Mouse (Mus musculus): Measurements from ENCODE around the gene Tcf20. TPM values are rescaled to one million over a fixed set of nuclear protein-coding genes. Genes with fewer than 3 reads are reported as not detected.

The Tcf20 gene
- polyA plus RNA-seq, 1 experiment from 2014 or later, result 14.8 TPM

- WGBS, result 76% methylated on average over 3 of the region's 3 CpGs
- peaks cover 36% of the 10 kb centered on the region for H3K27me3 ChIP-seq (ENCODE audit: control insufficient read depth, insufficient read depth, low read length)
- H3K9me3 ChIP-seq (ENCODE audit: control insufficient read depth, low read length), result no peaks in the 10 kb centered on the region
- H3K4me1 ChIP-seq (replicated peaks; ENCODE audit: control insufficient read depth, insufficient read depth, low read length), result peaks cover 18% of the 10 kb centered on the region
- peak overlapping the region; percentile 62 for H3K27ac ChIP-seq (ENCODE audit: low read depth, low read length)
- no peak overlapping the region for H3K4me3 ChIP-seq (ENCODE audit: low read depth, low read length)
- H3K36me3 ChIP-seq (ENCODE audit: control insufficient read depth, insufficient read depth, low read length), result no peaks in the 10 kb centered on the region
- ATAC-seq (ENCODE audit: low FRiP score), result no peak
- H3K9ac ChIP-seq (ENCODE audit: low read depth, low read length), result no peak overlapping the region
- H3K4me2 ChIP-seq (replicated peaks; ENCODE audit: low read depth, low read length), result no peak overlapping the region
- DNase-seq (ENCODE audit: low spot score), result no peak
Observed at GRCm38 (mm10) chr15:82917965-82918364, 69.7 kb downstream of the Tcf20 start.

DNA sequence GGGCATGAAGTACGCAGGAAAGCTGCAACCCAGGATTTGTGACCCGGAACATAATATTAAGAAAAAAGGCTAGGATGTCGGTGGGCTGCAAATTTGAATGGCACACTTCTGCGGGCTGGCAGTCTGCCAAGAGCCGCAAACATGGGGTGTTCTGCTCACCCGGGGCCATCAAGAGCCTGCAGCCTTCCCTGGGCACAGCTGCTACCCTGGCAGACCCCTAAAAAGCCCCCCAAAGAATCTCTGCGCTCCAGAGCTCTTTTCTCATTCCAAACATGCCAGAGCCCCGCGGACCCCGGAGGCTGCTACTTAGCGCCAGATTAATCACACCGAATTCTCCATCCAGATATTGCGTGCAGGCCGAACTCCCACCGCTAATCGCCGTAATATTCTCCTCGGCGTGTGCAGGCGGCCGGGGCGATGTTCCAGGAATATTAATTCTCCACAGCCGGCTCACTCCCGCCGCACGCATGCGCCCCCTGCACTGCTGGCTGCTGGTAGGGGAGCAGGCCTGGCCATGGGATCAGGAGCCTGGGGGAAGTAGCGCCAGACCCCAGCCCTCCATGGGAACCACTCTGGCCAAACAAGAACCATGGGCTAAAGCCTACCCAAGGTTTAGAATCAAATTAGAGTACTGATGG is 70.3 kb downstream of the Tcf20 start:
- peak; percentile 47 for ATAC-seq (ENCODE audit: low FRiP score)
- Histone ChIP-seq H3K4me1 (replicated peaks; ENCODE audit: control insufficient read depth, insufficient read depth, low read length) (peaks cover 15% of the 10 kb centered on the region), H3K27me3 (ENCODE audit: control insufficient read depth, insufficient read depth, low read length) (peaks cover 40% of the 10 kb centered on the region), H3K4me3 (ENCODE audit: low read depth, low read length) (no peak overlapping the region), H3K27ac (ENCODE audit: low read depth, low read length) (peak overlapping the region; percentile 62), H3K9me3 (ENCODE audit: control insufficient read depth, low read length) (no peaks in the 10 kb centered on the region), H3K4me2 (replicated peaks; ENCODE audit: low read depth, low read length) (no peak overlapping the region; the same call in 1 of the 2 replicates), H3K9ac (ENCODE audit: low read depth, low read length) (no peak overlapping the region), H3K36me3 (ENCODE audit: control insufficient read depth, insufficient read depth, low read length) (no peaks in the 10 kb centered on the region)
- DNase-seq (ENCODE audit: low spot score), result peak; percentile 66
- WGBS, result 36% methylated on average over 28 of the region's 28 CpGs

- Histone ChIP-seq H3K27me3 (ENCODE audit: control insufficient read depth, insufficient read depth, low read length) (peaks cover 47% of the 10 kb centered on the region), H3K4me1 (replicated peaks; ENCODE audit: control insufficient read depth, insufficient read depth, low read length) (peaks cover 14% of the 10 kb centered on the region)
- WGBS, result 88% methylated on average over 3 of the region's 3 CpGs
Observed at GRCm38 (mm10) chr15:82914455-82914854, 73.2 kb downstream of the Tcf20 start.

DNA sequence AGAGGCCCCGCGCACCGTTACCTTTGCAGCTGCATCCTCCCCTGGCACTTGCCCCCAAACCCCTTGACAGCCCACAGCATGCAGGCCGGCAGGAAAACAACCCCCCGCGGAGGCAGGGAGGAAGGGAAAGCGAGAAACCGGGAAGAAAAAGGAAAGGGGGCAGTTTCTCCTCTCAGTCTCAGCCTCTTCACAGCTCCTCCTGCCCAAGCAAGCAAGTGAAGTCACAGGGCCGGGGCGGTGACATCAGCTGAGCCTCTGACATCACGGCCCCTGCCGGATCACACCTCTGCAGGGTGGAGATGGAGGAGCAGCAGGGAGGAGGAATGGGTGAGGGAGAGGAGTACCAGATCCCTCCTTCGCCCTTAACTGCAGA is 75.7 kb downstream of the Tcf20 start:
- DNase-seq (ENCODE audit: low spot score) (peak; percentile 65), ATAC-seq (ENCODE audit: low FRiP score) (peak; percentile 41; the same call in 1 of the 2 replicates)
- Histone ChIP-seq H3K27ac (ENCODE audit: low read depth, low read length) (peak overlapping the region; percentile 88), H3K9me3 (ENCODE audit: control insufficient read depth, low read length) (no peaks in the 10 kb centered on the region), H3K4me2 (replicated peaks; ENCODE audit: low read depth, low read length) (peak overlapping the region; percentile 74), H3K4me3 (ENCODE audit: low read depth, low read length) (peak overlapping the region; percentile 28), H3K4me1 (replicated peaks; ENCODE audit: control insufficient read depth, insufficient read depth, low read length) (peaks cover 10% of the 10 kb centered on the region), H3K36me3 (ENCODE audit: control insufficient read depth, insufficient read depth, low read length) (no peaks in the 10 kb centered on the region), H3K27me3 (ENCODE audit: control insufficient read depth, insufficient read depth, low read length) (peaks cover 57% of the 10 kb centered on the region), H3K9ac (ENCODE audit: low read depth, low read length) (peak overlapping the region; percentile 61)
- 2% methylated on average over 13 of the region's 13 CpGs for WGBS

More at GRCm38 (mm10) chr15:82914455-82914854, 73.2 kb downstream of the Tcf20 start:
- no peak overlapping the region for H3K27ac ChIP-seq (ENCODE audit: low read depth, low read length)
- H3K4me2 ChIP-seq (replicated peaks; ENCODE audit: low read depth, low read length), result no peak overlapping the region
- ATAC-seq (ENCODE audit: low FRiP score), result no peak
- no peak overlapping the region for H3K9ac ChIP-seq (ENCODE audit: low read depth, low read length)
- no peaks in the 10 kb centered on the region for H3K9me3 ChIP-seq (ENCODE audit: control insufficient read depth, low read length)
- no peak overlapping the region for H3K4me3 ChIP-seq (ENCODE audit: low read depth, low read length)
- H3K36me3 ChIP-seq (ENCODE audit: control insufficient read depth, insufficient read depth, low read length), result no peaks in the 10 kb centered on the region
- DNase-seq (ENCODE audit: low spot score), result no peak

DNA sequence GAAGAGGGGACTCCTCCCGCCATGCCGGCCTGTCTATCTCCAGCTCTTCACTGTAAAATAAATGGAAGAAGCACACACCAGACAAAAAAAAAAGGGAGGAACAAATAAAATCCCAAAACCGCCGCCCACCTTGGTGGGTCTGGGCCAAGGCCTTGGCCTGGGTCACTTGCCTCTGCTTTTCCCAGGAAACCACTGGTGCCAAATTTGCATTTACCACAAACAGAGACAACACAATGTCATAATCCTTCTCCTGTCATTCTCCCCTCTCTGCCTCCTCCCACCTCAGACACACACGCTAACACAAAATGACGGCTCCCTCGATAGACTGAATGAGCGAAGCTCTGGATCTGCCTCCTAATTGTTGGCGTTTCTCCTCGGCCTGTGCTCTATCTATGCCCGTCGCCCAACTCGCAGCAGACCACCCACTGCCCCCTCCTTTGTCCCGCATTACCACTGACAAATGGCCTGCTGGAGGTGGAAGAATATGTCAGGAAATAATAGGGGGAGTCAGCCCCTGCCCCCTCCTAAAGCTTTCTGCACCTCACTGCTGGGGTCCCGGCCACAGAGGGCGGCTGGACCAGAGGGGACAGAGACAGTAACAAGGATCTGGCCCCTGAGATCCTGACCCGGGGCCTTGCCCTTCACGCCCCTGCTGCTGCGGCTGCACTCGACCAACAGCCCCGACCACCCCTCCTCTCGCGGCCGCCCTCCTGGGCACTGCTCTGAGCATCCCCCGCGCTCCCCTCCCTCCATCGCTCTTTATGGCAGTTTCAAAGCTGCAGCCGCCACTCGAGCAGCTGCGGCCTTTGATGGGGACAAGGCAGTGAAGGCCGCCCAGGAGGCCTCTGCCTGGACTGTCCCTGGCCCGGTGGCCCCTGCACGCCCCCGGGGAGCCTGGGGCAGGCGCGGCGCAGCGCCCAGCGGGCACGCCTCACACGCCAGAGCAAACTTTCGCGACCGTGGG is 76.4 kb downstream of the Tcf20 start:
- DNase-seq (ENCODE audit: low spot score), result peak; percentile 81
- H3K4me1 ChIP-seq (replicated peaks; ENCODE audit: control insufficient read depth, insufficient read depth, low read length), result peaks cover 14% of the 10 kb centered on the region
- 4% methylated on average over 44 of the region's 44 CpGs for WGBS

GRCm38 (mm10) chr15:82910596-82910995 is 77.1 kb downstream of the Tcf20 start:
- H3K36me3 ChIP-seq (ENCODE audit: control insufficient read depth, insufficient read depth, low read length), result no peaks in the 10 kb centered on the region
- H3K9me3 ChIP-seq (ENCODE audit: control insufficient read depth, low read length), result no peaks in the 10 kb centered on the region
- no peak overlapping the region for H3K4me2 ChIP-seq (replicated peaks; ENCODE audit: low read depth, low read length)
- H3K4me1 ChIP-seq (replicated peaks; ENCODE audit: control insufficient read depth, insufficient read depth, low read length), result peaks cover 16% of the 10 kb centered on the region
- no peak overlapping the region for H3K9ac ChIP-seq (ENCODE audit: low read depth, low read length)
- H3K4me3 ChIP-seq (ENCODE audit: low read depth, low read length), result no peak overlapping the region
- H3K27me3 ChIP-seq (ENCODE audit: control insufficient read depth, insufficient read depth, low read length), result peaks cover 49% of the 10 kb centered on the region
- no peak for DNase-seq (ENCODE audit: low spot score)
- H3K27ac ChIP-seq (ENCODE audit: low read depth, low read length), result peak overlapping the region; percentile 88
- WGBS, result 39% methylated on average over 2 of the region's 2 CpGs
- no peak for ATAC-seq (ENCODE audit: low FRiP score)

More for the DNA sequence above, 76.4 kb downstream of the Tcf20 start:
- ATAC-seq (ENCODE audit: low FRiP score), result peak; percentile 90
- H3K27ac ChIP-seq (ENCODE audit: low read depth, low read length), result peak overlapping the region; percentile 88
- H3K9ac ChIP-seq (ENCODE audit: low read depth, low read length), result peak overlapping the region; percentile 61
- H3K9me3 ChIP-seq (ENCODE audit: control insufficient read depth, low read length), result no peaks in the 10 kb centered on the region
- H3K4me3 ChIP-seq (ENCODE audit: low read depth, low read length), result peak overlapping the region; percentile 28
- H3K36me3 ChIP-seq (ENCODE audit: control insufficient read depth, insufficient read depth, low read length), result no peaks in the 10 kb centered on the region
- peak overlapping the region; percentile 74 for H3K4me2 ChIP-seq (replicated peaks; ENCODE audit: low read depth, low read length)
- H3K27me3 ChIP-seq (ENCODE audit: control insufficient read depth, insufficient read depth, low read length), result peaks cover 53% of the 10 kb centered on the region

GRCm38 (mm10) chr15:82909791-82910190 is 77.9 kb downstream of the Tcf20 start:
- Histone ChIP-seq H3K4me3 (ENCODE audit: low read depth, low read length) (no peak overlapping the region), H3K9ac (ENCODE audit: low read depth, low read length) (no peak overlapping the region), H3K9me3 (ENCODE audit: control insufficient read depth, low read length) (no peaks in the 10 kb centered on the region), H3K27ac (ENCODE audit: low read depth, low read length) (no peak overlapping the region), H3K4me2 (replicated peaks; ENCODE audit: low read depth, low read length) (no peak overlapping the region), H3K4me1 (replicated peaks; ENCODE audit: control insufficient read depth, insufficient read depth, low read length) (peaks cover 23% of the 10 kb centered on the region), H3K27me3 (ENCODE audit: control insufficient read depth, insufficient read depth, low read length) (peaks cover 42% of the 10 kb centered on the region), H3K36me3 (ENCODE audit: control insufficient read depth, insufficient read depth, low read length) (no peaks in the 10 kb centered on the region)
- ATAC-seq (ENCODE audit: low FRiP score) (no peak), DNase-seq (ENCODE audit: low spot score) (no peak)
- whole genome bisulfite sequencing, result 87% methylated on average over 4 of the region's 4 CpGs

- H3K4me2 ChIP-seq (replicated peaks; ENCODE audit: low read depth, low read length), result no peak overlapping the region
- no peaks in the 10 kb centered on the region for H3K36me3 ChIP-seq (ENCODE audit: control insufficient read depth, insufficient read depth, low read length)
- peaks cover 41% of the 10 kb centered on the region for H3K27me3 ChIP-seq (ENCODE audit: control insufficient read depth, insufficient read depth, low read length)
- H3K9ac ChIP-seq (ENCODE audit: low read depth, low read length), result no peak overlapping the region
- no peak overlapping the region for H3K4me3 ChIP-seq (ENCODE audit: low read depth, low read length)
- 35% methylated on average over 2 of the region's 2 CpGs for WGBS
- H3K4me1 ChIP-seq (replicated peaks; ENCODE audit: control insufficient read depth, insufficient read depth, low read length), result peaks cover 26% of the 10 kb centered on the region
- H3K27ac ChIP-seq (ENCODE audit: low read depth, low read length), result no peak overlapping the region
- ATAC-seq (ENCODE audit: low FRiP score) (no peak), DNase-seq (ENCODE audit: low spot score) (no peak)
- no peaks in the 10 kb centered on the region for H3K9me3 ChIP-seq (ENCODE audit: control insufficient read depth, low read length)
Observed at GRCm38 (mm10) chr15:82908521-82908920, 79.2 kb downstream of the Tcf20 start.

Measured in hindbrain, embryonic 11.5 days (tissue).